Mouse (Mus musculus): ENCODE results near the gene Il31.

GRCm38 (mm10) chr5:123442283-123442682 lies 47.0 kb downstream of the Il31 start:
- TF ChIP-seq CTCF (IDR thresholded peaks at IDR 0.05) (no peak), POLR2A (IDR thresholded peaks at IDR 0.05; ENCODE audit: insufficient read depth, low read depth, low read length) (no peak), EP300 (IDR thresholded peaks at IDR 0.05; ENCODE audit: insufficient read depth, low read depth, low read length) (no peak)
